Mouse (Mus musculus): ENCODE data around the gene Ltbp1.

Ltbp1 gene

GRCm38 (mm10) chr17:75235781-75236180, 230.4 kb downstream of the Ltbp1 start:
- in situ Hi-C loops (cut with MseI, MboI): no loop called here

GRCm38 (mm10) chr17:75236543-75236942, 231.2 kb downstream of the Ltbp1 start:
- in situ Hi-C loops (cut with MseI, MboI): no loop called here

GRCm38 (mm10) chr17:75237456-75237855, 232.1 kb downstream of the Ltbp1 start:
- in situ Hi-C loops (cut with MseI, MboI): no loop called here

- in situ Hi-C loops (cut with MseI, MboI): no loop called here
These were observed 233.3 kb downstream of the Ltbp1 start for GRCm38 (mm10) chr17:75238655-75239054.

- in situ Hi-C loops (cut with MseI, MboI): no loop called here
These were observed 234.2 kb downstream of the Ltbp1 start for GRCm38 (mm10) chr17:75239545-75239944.

GRCm38 (mm10) chr17:75242086-75242485, 236.7 kb downstream of the Ltbp1 start:
- in situ Hi-C loops (cut with MseI, MboI): no loop called here

- in situ Hi-C loops (cut with MseI, MboI): no loop called here
These were observed 237.9 kb downstream of the Ltbp1 start for GRCm38 (mm10) chr17:75243221-75243620.

- in situ Hi-C loops (cut with MseI, MboI): no loop called here
These were observed 238.8 kb downstream of the Ltbp1 start for GRCm38 (mm10) chr17:75244148-75244547.

- in situ Hi-C loops (cut with MseI, MboI): no loop called here
These were observed 239.7 kb downstream of the Ltbp1 start for GRCm38 (mm10) chr17:75245085-75245484.

- in situ Hi-C loops (cut with MseI, MboI): no loop called here
These were observed 243.3 kb downstream of the Ltbp1 start for GRCm38 (mm10) chr17:75248632-75249031.

- in situ Hi-C loops (cut with MseI, MboI): no loop called here
These were observed 245.2 kb downstream of the Ltbp1 start for GRCm38 (mm10) chr17:75250571-75250970.

- in situ Hi-C loops (cut with MseI, MboI): no loop called here
These were observed 245.7 kb downstream of the Ltbp1 start for GRCm38 (mm10) chr17:75251094-75251493.

GRCm38 (mm10) chr17:75252540-75252939, 247.2 kb downstream of the Ltbp1 start:
- in situ Hi-C loops (cut with MseI, MboI): no loop called here

- in situ Hi-C loops (cut with MseI, MboI): no loop called here
These were observed 249.5 kb downstream of the Ltbp1 start for GRCm38 (mm10) chr17:75254909-75255308.

GRCm38 (mm10) chr17:75255967-75256366, 250.6 kb downstream of the Ltbp1 start:
- in situ Hi-C loops (cut with MseI, MboI): no loop called here

- in situ Hi-C loops (cut with MseI, MboI): no loop called here
These were observed 253.1 kb downstream of the Ltbp1 start for GRCm38 (mm10) chr17:75258427-75258826.

GRCm38 (mm10) chr17:75263336-75263990, 258.1 kb downstream of the Ltbp1 start:
- in situ Hi-C loops (cut with MseI, MboI): no loop called here

- in situ Hi-C loops (cut with MseI, MboI): no loop called here
These were observed 263.1 kb downstream of the Ltbp1 start for GRCm38 (mm10) chr17:75268506-75268905.

GRCm38 (mm10) chr17:75272446-75272845, 267.1 kb downstream of the Ltbp1 start:
- in situ Hi-C loops (cut with MseI, MboI): no loop called here

GRCm38 (mm10) chr17:75273272-75273671, 267.9 kb downstream of the Ltbp1 start:
- in situ Hi-C loops (cut with MseI, MboI): no loop called here

GRCm38 (mm10) chr17:75275302-75275701, 269.9 kb downstream of the Ltbp1 start:
- in situ Hi-C loops (cut with MseI, MboI): no loop called here

- in situ Hi-C loops (cut with MseI, MboI): no loop called here
These were observed 272.7 kb downstream of the Ltbp1 start for GRCm38 (mm10) chr17:75278106-75278505.

- in situ Hi-C loops (cut with MseI, MboI): no loop called here
These were observed 273.2 kb downstream of the Ltbp1 start for GRCm38 (mm10) chr17:75278561-75278960.

- in situ Hi-C loops (cut with MseI, MboI): no loop called here
These were observed 276.0 kb downstream of the Ltbp1 start for GRCm38 (mm10) chr17:75281345-75281744.

Measured in mouse trophoblast stem cell (cell line).